Mouse (Mus musculus): ENCODE measurements around the gene Ptprs. TPM values are rescaled to one million over a fixed set of nuclear protein-coding genes. Genes with fewer than 3 reads are reported as not detected.

Ptprs gene
- polyA plus RNA-seq, 1 experiment from 2014 or later, result 5.3 TPM

- no peak for ATAC-seq (ENCODE audit: low read depth)
- no peaks in the 10 kb centered on the region for H3K9me3 ChIP-seq (replicated peaks; ENCODE audit: control insufficient read depth, low read length)
- H3K4me3 ChIP-seq (ENCODE audit: low read depth, low read length), result no peak overlapping the region
- no peak overlapping the region for H3K4me2 ChIP-seq (ENCODE audit: low read depth, low read length)
- no peak overlapping the region for H3K27ac ChIP-seq (ENCODE audit: low read length)
- H3K4me1 ChIP-seq (ENCODE audit: control insufficient read depth, low read depth, low read length), result peaks cover 4% of the 10 kb centered on the region; the same call in 1 of the 2 replicates
- H3K36me3 ChIP-seq (ENCODE audit: control insufficient read depth, insufficient read depth), result peaks cover 2% of the 10 kb centered on the region; the same call in 1 of the 2 replicates
- 62% methylated on average over 1 of the region's 1 CpGs for WGBS (ENCODE audit: insufficient replicate concordance)
- H3K9ac ChIP-seq (ENCODE audit: low read depth, low read length), result no peak overlapping the region
- no peaks in the 10 kb centered on the region for H3K27me3 ChIP-seq (ENCODE audit: control insufficient read depth, insufficient read depth, low read depth, low read length)
Measured at GRCm38 (mm10) chr17:56374851-56375250, 101.4 kb downstream of the Ptprs start.

DNA sequence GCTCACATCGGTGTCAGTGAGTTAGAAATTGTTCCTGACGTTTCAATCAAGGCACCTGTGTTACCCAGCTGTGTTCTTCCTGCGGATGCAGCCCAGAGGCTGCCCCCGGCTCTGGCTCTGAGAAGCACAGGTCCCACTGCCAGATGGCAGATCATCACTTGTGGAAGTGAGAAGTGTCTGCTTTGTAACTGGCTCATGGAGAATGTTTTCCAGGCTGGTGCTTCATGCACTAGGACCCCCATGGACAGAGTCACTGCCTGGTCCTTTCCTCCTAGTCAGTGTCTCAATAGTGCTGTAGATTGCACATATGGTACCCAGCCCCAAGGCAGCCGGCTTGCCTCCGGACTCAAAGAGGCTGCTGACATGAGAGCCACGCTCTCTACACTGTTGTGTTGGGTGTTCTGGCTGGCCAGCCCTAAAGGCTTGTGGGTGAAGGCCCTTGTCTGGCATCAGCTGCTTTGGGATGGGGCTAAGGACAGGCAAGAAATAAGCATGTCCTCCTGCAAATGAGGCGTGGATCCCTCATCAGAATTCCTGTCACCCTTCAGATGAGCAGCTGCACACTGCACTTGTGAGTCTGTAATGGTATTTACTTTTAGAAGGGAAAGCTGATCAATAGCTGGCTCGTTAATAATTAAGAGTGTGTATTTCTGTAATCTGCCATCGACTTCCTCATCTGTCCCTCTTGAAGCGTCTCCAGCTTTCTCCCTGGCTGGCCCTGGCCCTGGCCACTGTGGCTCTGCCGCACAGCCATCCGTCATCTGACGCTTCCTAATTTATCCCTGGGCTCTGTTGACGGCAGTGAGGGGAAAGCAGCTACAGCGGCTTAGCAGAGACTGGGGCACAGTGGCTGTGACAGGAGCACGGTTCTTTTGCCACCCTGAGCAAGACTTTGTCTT is 102.9 kb downstream of the Ptprs start:
- no peak overlapping the region for H3K9ac ChIP-seq (ENCODE audit: low read depth, low read length)
- no peak overlapping the region for H3K4me2 ChIP-seq (ENCODE audit: low read depth, low read length)
- H3K4me3 ChIP-seq (ENCODE audit: low read depth, low read length), result no peak overlapping the region
- H3K9me3 ChIP-seq (replicated peaks; ENCODE audit: control insufficient read depth, low read length), result no peaks in the 10 kb centered on the region
- no peaks in the 10 kb centered on the region for H3K36me3 ChIP-seq (ENCODE audit: control insufficient read depth, insufficient read depth)
- 66% methylated on average over 17 of the region's 17 CpGs for WGBS (ENCODE audit: insufficient replicate concordance)
- ATAC-seq (ENCODE audit: low read depth), result peak; percentile 56; the same call in 1 of the 2 replicates
- H3K4me1 ChIP-seq (ENCODE audit: control insufficient read depth, low read depth, low read length), result peaks cover 4% of the 10 kb centered on the region; the same call in 1 of the 2 replicates
- no peak overlapping the region for H3K27ac ChIP-seq (ENCODE audit: low read length)
- no peaks in the 10 kb centered on the region for H3K27me3 ChIP-seq (ENCODE audit: control insufficient read depth, insufficient read depth, low read depth, low read length)

DNA sequence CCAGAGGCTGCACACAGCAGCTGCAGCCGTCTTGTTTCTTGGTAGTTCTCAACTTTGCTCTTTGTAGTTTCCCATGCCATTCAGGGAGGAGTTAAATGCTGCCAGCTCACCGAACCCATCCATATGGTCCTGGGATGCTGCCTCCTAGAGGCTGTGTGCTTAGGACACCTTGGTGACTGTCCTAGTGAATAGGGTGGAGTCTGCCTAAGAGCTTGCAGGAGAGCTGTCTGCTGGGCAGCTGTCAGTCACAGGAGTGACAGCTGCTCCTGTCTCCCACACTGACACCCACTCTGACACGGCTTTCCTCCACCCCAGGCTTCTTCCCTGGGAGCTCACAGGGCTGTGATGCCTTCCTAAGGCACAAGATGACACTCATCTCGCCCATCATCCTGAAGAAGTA is 104.2 kb downstream of the Ptprs start:
- Histone ChIP-seq H3K4me2 (ENCODE audit: low read depth, low read length) (no peak overlapping the region), H3K4me3 (ENCODE audit: low read depth, low read length) (no peak overlapping the region), H3K4me1 (ENCODE audit: control insufficient read depth, low read depth, low read length) (peaks cover 4% of the 10 kb centered on the region; the same call in 1 of the 2 replicates), H3K27me3 (ENCODE audit: control insufficient read depth, insufficient read depth, low read depth, low read length) (no peaks in the 10 kb centered on the region), H3K36me3 (ENCODE audit: control insufficient read depth, insufficient read depth) (no peaks in the 10 kb centered on the region), H3K27ac (ENCODE audit: low read length) (no peak overlapping the region), H3K9me3 (replicated peaks; ENCODE audit: control insufficient read depth, low read length) (no peaks in the 10 kb centered on the region), H3K9ac (ENCODE audit: low read depth, low read length) (no peak overlapping the region)
- ATAC-seq (ENCODE audit: low read depth), result no peak
- 60% methylated on average over 4 of the region's 4 CpGs for WGBS (ENCODE audit: insufficient replicate concordance)

GRCm38 (mm10) chr17:56371029-56371660 is 105.1 kb downstream of the Ptprs start:
- no peak overlapping the region for H3K27ac ChIP-seq (ENCODE audit: low read length)
- 78% methylated on average over 15 of the region's 15 CpGs for WGBS (ENCODE audit: insufficient replicate concordance)
- H3K4me1 ChIP-seq (ENCODE audit: control insufficient read depth, low read depth, low read length), result peaks cover 4% of the 10 kb centered on the region; the same call in 1 of the 2 replicates
- H3K4me2 ChIP-seq (ENCODE audit: low read depth, low read length), result no peak overlapping the region
- ATAC-seq (ENCODE audit: low read depth), result no peak
- H3K27me3 ChIP-seq (ENCODE audit: control insufficient read depth, insufficient read depth, low read depth, low read length), result no peaks in the 10 kb centered on the region
- H3K9ac ChIP-seq (ENCODE audit: low read depth, low read length), result no peak overlapping the region
- H3K36me3 ChIP-seq (ENCODE audit: control insufficient read depth, insufficient read depth), result no peaks in the 10 kb centered on the region
- no peak overlapping the region for H3K4me3 ChIP-seq (ENCODE audit: low read depth, low read length)
- H3K9me3 ChIP-seq (replicated peaks; ENCODE audit: control insufficient read depth, low read length), result no peaks in the 10 kb centered on the region

DNA sequence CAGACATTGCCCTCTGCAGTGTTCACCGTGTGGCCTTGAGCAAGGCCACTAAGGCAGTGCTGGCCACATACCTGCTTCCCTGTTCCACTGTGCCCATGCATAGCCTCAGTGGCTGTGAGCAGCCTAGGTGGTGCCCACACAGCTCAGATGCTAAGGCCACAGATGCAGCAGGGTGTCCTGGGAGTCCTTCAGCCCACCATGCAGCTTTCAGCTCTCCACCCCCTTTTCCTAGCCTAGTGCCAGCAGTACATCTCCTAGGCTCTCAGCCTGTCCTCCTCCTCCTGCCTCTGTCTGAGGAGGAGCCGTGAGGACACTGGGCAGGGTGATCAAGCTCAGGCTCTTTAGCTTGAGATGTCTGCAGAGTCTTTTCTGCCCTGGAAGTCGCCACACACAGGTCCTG is 106.2 kb downstream of the Ptprs start:
- H3K4me2 ChIP-seq (ENCODE audit: low read depth, low read length), result no peak overlapping the region
- H3K4me3 ChIP-seq (ENCODE audit: low read depth, low read length), result no peak overlapping the region
- H3K36me3 ChIP-seq (ENCODE audit: control insufficient read depth, insufficient read depth), result no peaks in the 10 kb centered on the region
- no peaks in the 10 kb centered on the region for H3K27me3 ChIP-seq (ENCODE audit: control insufficient read depth, insufficient read depth, low read depth, low read length)
- H3K9me3 ChIP-seq (replicated peaks; ENCODE audit: control insufficient read depth, low read length), result no peaks in the 10 kb centered on the region
- ATAC-seq (ENCODE audit: low read depth), result no peak
- 66% methylated on average over 3 of the region's 3 CpGs for WGBS (ENCODE audit: insufficient replicate concordance)
- no peak overlapping the region for H3K27ac ChIP-seq (ENCODE audit: low read length)
- peaks cover 4% of the 10 kb centered on the region; the same call in 1 of the 2 replicates for H3K4me1 ChIP-seq (ENCODE audit: control insufficient read depth, low read depth, low read length)
- H3K9ac ChIP-seq (ENCODE audit: low read depth, low read length), result no peak overlapping the region

GRCm38 (mm10) chr17:56368291-56368790 is 107.9 kb downstream of the Ptprs start:
- H3K36me3 ChIP-seq (ENCODE audit: control insufficient read depth, insufficient read depth), result no peaks in the 10 kb centered on the region
- no peaks in the 10 kb centered on the region for H3K4me1 ChIP-seq (ENCODE audit: control insufficient read depth, low read depth, low read length)
- H3K4me2 ChIP-seq (ENCODE audit: low read depth, low read length), result no peak overlapping the region
- no peak overlapping the region for H3K4me3 ChIP-seq (ENCODE audit: low read depth, low read length)
- 85% methylated on average over 6 of the region's 6 CpGs for WGBS (ENCODE audit: insufficient replicate concordance)
- H3K27ac ChIP-seq (ENCODE audit: low read length), result no peak overlapping the region
- ATAC-seq (ENCODE audit: low read depth), result no peak
- no peak overlapping the region for H3K9ac ChIP-seq (ENCODE audit: low read depth, low read length)
- no peaks in the 10 kb centered on the region for H3K9me3 ChIP-seq (replicated peaks; ENCODE audit: control insufficient read depth, low read length)
- H3K27me3 ChIP-seq (ENCODE audit: control insufficient read depth, insufficient read depth, low read depth, low read length), result no peaks in the 10 kb centered on the region

DNA sequence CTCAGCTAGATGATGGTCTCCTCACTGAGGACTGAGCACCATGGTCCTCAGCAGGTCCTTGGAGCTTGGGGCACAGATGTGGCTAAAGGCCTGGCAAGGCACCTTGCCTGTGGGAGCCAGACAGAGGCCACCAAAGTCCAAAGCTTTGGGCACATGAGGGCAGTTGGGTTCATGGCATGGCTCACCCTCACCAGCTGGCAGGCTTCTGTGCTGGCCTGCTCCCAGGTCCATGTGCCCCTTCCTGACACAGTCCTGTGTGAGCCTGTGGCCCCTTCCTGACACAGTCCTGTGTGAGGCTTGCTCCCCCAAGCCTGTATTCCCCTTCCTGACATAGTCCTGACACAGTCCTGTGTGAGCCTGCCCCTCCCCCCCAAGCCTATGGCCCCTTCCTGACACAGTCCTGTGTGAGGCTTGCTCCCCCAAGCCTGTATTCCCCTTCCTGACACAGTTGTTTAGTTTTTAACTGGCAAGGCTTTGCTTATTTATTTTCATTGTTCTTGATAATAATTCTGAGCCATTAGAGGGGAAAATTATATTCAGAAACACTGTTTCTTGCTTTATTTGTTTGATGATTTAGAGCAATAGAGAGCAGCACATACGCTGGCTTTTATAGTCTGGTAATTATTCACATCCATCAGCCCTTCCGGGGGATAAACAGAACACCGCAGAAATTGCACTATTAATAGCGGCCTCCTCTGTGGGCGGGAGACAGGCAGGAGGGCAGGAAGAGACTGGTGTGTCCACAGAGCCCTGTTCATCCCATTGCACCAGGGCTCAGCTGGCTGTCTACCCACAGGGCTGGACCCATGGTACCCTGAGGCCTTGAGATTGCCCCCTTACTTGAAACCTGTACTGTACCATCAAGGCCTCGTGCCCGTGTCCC is 110.3 kb downstream of the Ptprs start:
- no peaks in the 10 kb centered on the region for H3K27me3 ChIP-seq (ENCODE audit: control insufficient read depth, insufficient read depth, low read depth, low read length)
- WGBS (ENCODE audit: insufficient replicate concordance), result 46% methylated on average over 7 of the region's 7 CpGs
- ATAC-seq (ENCODE audit: low read depth), result no peak; the same call in 1 of the 2 replicates
- no peak overlapping the region for H3K4me2 ChIP-seq (ENCODE audit: low read depth, low read length)
- no peak overlapping the region for H3K27ac ChIP-seq (ENCODE audit: low read length)
- no peaks in the 10 kb centered on the region for H3K36me3 ChIP-seq (ENCODE audit: control insufficient read depth, insufficient read depth)
- H3K9me3 ChIP-seq (replicated peaks; ENCODE audit: control insufficient read depth, low read length), result no peaks in the 10 kb centered on the region
- no peaks in the 10 kb centered on the region for H3K4me1 ChIP-seq (ENCODE audit: control insufficient read depth, low read depth, low read length)
- H3K4me3 ChIP-seq (ENCODE audit: low read depth, low read length), result no peak overlapping the region
- H3K9ac ChIP-seq (ENCODE audit: low read depth, low read length), result no peak overlapping the region
